Mouse (Mus musculus) cerebellum, adult 2 months (tissue): ENCODE data around the gene Atg7. TPM values are rescaled to one million over a fixed set of nuclear protein-coding genes. Genes with fewer than 3 reads are reported as not detected.

Source experiments
- DNase-seq, 2 experiments: peaks; one replicate each; pipeline ENCODE4 v3.0.0; 2021
- H3K27ac ChIP-seq: fragments of 200-500 bp; 2 replicates; pipeline ENCODE4 v1.5.1; 2012; ENCODE audit warnings: low read length, control low read depth, inconsistent platforms; ENCODE audit not compliant: insufficient read depth
- H3K27me3 ChIP-seq: fragments of 200-500 bp; 2 replicates; pipeline ENCODE4 v1.6.1; 2012; ENCODE audit warnings: inconsistent platforms, mild to moderate bottlenecking, low read length, moderate library complexity; ENCODE audit not compliant: control insufficient read depth, insufficient read depth
- H3K4me1 ChIP-seq: fragments of 200-500 bp; 2 replicates; pipeline ENCODE4 v1.6.1; 2011; ENCODE audit warnings: low read length; ENCODE audit not compliant: control insufficient read depth, insufficient read depth
- H3K4me3 ChIP-seq: fragments of 200-500 bp; replicated peaks from 2 replicates; pipeline ENCODE3; 2011; ENCODE audit warnings: mild to moderate bottlenecking, low read depth, low read length, control low read depth; ENCODE audit not compliant: insufficient read depth
- CTCF ChIP-seq: fragments of 200-500 bp; IDR thresholded peaks from 2 replicates; pipeline ENCODE4 v1.5.1; 2011; ENCODE audit warnings: low read depth, mild to moderate bottlenecking, control low read depth, low read length, moderate library complexity, borderline replicate concordance; ENCODE audit not compliant: insufficient read depth
- POLR2A ChIP-seq: fragments of 200-500 bp; IDR thresholded peaks from 2 replicates; pipeline ENCODE4 v1.6.1; 2011; ENCODE audit warnings: low read length, control low read depth, borderline replicate concordance; ENCODE audit not compliant: insufficient read depth
- WGBS: fragments of 180-500 bp; shearing (Covaris S2); methylation state at CpG from one replicate; pipeline ENCODE4 v1.1.7; 2018; 5-methylcytosine and 5-hydroxymethylcytosine counted together
- polyA plus RNA-seq: library from polyadenylated mRNA; depleted of rRNA; stranded (reverse); fragments of >200 nt; gene quantifications from 2 replicates; pipeline ENCODE4 v1.2.3, GENCODE M21; 2012

Gene Atg7
- polyA plus RNA-seq, 1 experiment = 22.2 TPM

DNA sequence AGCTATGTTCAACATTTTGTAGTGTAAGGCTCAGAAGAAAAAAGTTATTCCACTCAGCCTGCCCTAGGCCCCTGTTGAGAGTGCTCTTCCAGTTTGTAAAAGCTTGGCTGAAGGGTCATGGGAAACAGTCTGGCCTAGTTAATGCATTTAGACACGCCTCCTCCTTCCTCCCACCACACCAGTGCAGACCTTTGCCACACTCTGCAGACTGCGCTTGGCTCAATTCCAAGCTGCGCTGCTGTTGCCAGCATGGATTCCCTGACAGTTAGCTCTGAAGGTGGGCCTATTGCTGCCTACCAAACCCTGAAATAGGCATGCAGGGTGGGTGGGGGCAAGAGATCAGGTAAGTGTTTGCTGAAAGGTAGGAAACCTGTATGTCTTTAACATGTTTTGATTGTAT lies 9.3 kb downstream of the Atg7 start:
- no peak for DNase-seq
- H3K27ac ChIP-seq = no peak overlapping the region
- H3K4me3 ChIP-seq = no peak overlapping the region
- no peaks in the 10 kb centered on the region for H3K27me3 ChIP-seq
- no peak for TF ChIP-seq CTCF
- no peak for TF ChIP-seq POLR2A
- peaks cover 6% of the 10 kb centered on the region for H3K4me1 ChIP-seq
- WGBS = 10% methylated on average over 3 of the region's 3 CpGs

DNA sequence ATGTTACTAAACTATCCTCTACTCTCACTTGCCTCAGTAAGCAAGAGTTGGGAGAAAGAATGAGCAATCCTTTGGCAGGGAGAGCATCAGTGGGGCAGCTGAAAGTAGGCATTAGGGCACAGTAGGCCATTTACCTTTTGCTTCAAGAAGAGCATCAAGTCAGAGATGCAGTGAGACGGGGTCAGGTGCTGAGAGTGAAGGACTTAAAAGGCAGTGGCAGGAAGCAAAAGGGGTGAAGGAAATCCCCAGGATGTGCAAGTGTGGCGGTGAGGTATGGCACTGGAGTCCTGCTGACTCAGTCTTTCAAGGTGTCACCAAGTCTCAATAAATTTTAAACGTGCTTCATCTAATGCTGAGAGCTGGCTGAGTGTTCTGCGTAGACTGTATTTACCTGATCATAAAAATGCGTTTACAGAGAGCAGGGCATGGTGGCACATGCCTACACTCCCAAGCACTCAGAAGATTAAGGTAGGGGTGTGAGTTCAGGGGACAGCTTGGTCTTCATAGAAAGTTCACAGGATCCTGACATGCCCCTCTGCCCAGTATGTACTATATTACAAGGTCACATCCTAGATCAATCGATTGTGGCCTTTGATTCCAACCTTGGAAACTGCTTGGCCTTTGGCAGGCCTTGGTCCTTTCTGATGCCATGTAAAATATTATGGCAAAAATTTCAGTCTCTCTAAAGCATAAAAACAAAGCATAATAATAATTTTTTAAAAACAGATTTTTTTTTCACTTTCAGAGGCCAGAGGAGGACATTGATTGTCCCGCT lies 14.1 kb downstream of the Atg7 start:
- H3K4me1 ChIP-seq = peaks cover 3% of the 10 kb centered on the region
- WGBS = 91% methylated on average over 7 of the region's 7 CpGs
- DNase-seq = no peak
- TF ChIP-seq POLR2A (no peak), CTCF (no peak)
- H3K27me3 ChIP-seq = no peaks in the 10 kb centered on the region
- H3K4me3 ChIP-seq = no peak overlapping the region
- H3K27ac ChIP-seq = no peak overlapping the region

DNA sequence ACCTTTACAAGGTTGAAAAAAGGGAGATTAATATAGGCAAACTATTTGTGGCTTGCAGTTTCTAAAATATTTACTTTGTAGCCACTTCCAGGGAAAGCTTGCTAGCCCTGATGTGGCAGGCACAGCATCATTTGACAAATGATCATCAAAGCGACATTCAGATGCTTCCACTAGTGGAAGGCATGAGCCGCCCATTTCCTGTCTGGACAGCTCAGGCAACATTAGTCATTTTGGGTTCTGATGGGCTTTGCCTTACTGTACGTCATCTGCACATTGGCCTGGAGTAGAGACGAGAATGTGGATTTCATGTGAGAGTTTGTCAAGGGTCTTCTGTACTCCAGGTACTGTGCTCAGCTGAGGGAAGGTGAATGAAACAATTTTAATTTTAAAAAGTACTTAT lies 14.9 kb downstream of the Atg7 start:
- H3K27me3 ChIP-seq = no peaks in the 10 kb centered on the region
- H3K27ac ChIP-seq = no peak overlapping the region
- H3K4me1 ChIP-seq = no peaks in the 10 kb centered on the region
- 90% methylated on average over 4 of the region's 4 CpGs for WGBS
- DNase-seq = no peak
- TF ChIP-seq POLR2A (no peak), CTCF (no peak)
- H3K4me3 ChIP-seq = no peak overlapping the region

DNA sequence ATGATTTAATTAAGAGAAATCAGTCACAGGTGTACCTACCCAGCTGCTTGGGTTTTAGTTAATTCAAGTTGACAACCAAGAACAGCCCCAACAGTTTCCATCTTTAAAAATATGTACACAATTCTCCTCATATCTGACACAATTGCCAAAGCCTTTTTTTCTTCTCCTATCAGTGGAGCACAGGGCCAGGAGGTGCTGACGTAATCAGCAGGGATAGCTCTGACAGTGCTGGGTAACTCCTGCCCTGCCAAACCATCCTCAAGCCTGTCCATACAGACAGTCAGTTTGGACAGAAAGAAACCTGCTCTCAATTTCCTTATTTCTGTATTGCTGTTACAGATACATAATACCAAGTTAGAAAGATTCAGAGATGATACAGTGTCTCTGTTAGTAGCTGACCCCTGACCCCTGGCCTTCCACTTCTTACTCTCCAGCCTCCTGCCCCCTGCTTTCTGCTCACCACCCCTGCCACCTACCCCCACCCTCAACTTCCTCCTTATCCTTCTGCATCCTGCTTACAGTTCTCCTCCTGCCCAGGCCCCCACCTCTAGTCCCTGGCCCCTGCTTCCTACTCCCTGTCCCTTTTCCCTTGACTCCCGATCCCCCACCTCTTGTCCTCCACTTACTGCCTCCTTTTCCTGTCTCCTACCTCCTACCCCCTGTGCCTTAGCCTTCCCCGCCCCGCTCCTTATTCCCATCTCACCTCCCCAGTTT lies 16.5 kb downstream of the Atg7 start:
- no peaks in the 10 kb centered on the region for H3K4me1 ChIP-seq
- 81% methylated on average over 4 of the region's 4 CpGs for WGBS
- H3K27ac ChIP-seq = no peak overlapping the region
- DNase-seq = no peak
- H3K4me3 ChIP-seq = no peak overlapping the region
- TF ChIP-seq POLR2A = no peak
- no peak for TF ChIP-seq CTCF
- H3K27me3 ChIP-seq = no peaks in the 10 kb centered on the region

GRCm38 (mm10) chr6:114659992-114660800 lies 17.3 kb downstream of the Atg7 start:
- no peaks in the 10 kb centered on the region for H3K27me3 ChIP-seq
- H3K4me3 ChIP-seq = no peak overlapping the region
- DNase-seq = no peak
- no peak overlapping the region for H3K27ac ChIP-seq
- 66% methylated on average over 5 of the region's 5 CpGs for WGBS
- H3K4me1 ChIP-seq = no peaks in the 10 kb centered on the region
- TF ChIP-seq POLR2A = no peak
- TF ChIP-seq CTCF = no peak

DNA sequence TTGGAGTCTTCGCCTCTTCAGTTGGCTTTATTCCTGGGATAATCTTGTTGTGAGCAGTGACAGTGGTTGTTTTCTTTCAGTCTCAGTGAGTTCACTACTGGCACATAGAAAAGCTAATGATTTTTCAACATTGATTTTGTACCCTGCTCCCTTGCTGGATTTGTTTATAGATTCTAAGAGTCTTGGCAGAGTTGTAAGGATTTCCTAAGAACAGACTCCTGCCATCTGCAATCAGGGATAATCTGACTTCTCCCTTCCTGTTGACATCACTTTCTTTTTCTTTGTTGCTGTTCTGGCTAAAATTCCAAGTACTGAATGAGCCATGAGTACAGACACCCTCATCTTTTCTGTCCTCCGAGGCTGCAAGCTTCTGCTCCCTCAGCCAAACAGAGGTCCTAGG lies 20.8 kb downstream of the Atg7 start:
- no peak overlapping the region for H3K27ac ChIP-seq
- H3K4me1 ChIP-seq = no peaks in the 10 kb centered on the region
- WGBS = 81% methylated on average over 2 of the region's 2 CpGs
- H3K4me3 ChIP-seq = no peak overlapping the region
- H3K27me3 ChIP-seq = no peaks in the 10 kb centered on the region
- TF ChIP-seq CTCF = no peak
- TF ChIP-seq POLR2A = no peak
- DNase-seq = no peak

GRCm38 (mm10) chr6:114664716-114665115 lies 21.8 kb downstream of the Atg7 start:
- Histone ChIP-seq H3K27me3 (no peaks in the 10 kb centered on the region), H3K4me3 (no peak overlapping the region), H3K4me1 (no peaks in the 10 kb centered on the region), H3K27ac (no peak overlapping the region)
- no peak for DNase-seq
- no peak for TF ChIP-seq CTCF
- TF ChIP-seq POLR2A = no peak
- 68% methylated on average over 2 of the region's 2 CpGs for WGBS

GRCm38 (mm10) chr6:114667518-114667917 lies 24.6 kb downstream of the Atg7 start:
- TF ChIP-seq POLR2A = no peak
- no peak for TF ChIP-seq CTCF
- whole genome bisulfite sequencing = 96% methylated on average over 6 of the region's 6 CpGs
- no peak for DNase-seq

More at GRCm38 (mm10) chr6:114667518-114667917, 24.6 kb downstream of the Atg7 start:
- Histone ChIP-seq H3K4me3 (no peak overlapping the region), H3K27ac (no peak overlapping the region), H3K27me3 (no peaks in the 10 kb centered on the region), H3K4me1 (no peaks in the 10 kb centered on the region)
